Mouse (Mus musculus) layer of hippocampus, adult 11-12 months (tissue): Measurements from ENCODE around the gene Cbr3.
"Not testable (repeated sequence)": the region's sequence is repeated elsewhere in the genome, so short reads cannot be mapped to it uniquely, and the experiment has no call there.

ENCODE experiments used
- DNase-seq: peaks from one replicate; pipeline ENCODE4 v3.0.0; 2022; ENCODE audit warnings: low spot score

The Cbr3 gene

GRCm38 (mm10) chr16:93682689-93683507 is at the start of gene Cbr3:
Gene Cbr3 (plus strand): TSS chr16:93683215.
- peak; percentile 75 for DNase-seq

DNA sequence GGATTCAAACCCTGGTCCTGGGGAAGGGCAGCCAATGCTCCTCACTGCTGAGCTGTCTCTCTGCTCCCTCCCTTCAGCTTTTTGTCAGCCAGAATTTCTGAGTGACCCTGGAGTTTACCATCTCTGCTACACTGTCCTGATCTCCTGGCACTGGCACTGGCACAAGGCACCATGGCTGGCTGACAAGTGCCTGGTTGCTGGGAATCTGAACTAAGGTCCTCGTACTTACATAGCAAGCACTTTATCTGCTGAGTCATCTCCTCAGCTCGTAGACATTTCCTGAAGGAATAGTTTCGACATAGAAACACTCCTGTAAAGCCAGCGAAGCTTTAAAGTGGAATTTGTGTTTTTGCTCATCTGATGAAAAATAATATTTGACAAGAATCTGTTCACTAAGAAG is 39.0 kb upstream of the Cbr3 start:
- no peak for DNase-seq

GRCm38 (mm10) chr16:93648441-93649183 is 34.4 kb upstream of the Cbr3 start:
- no peak for DNase-seq

DNA sequence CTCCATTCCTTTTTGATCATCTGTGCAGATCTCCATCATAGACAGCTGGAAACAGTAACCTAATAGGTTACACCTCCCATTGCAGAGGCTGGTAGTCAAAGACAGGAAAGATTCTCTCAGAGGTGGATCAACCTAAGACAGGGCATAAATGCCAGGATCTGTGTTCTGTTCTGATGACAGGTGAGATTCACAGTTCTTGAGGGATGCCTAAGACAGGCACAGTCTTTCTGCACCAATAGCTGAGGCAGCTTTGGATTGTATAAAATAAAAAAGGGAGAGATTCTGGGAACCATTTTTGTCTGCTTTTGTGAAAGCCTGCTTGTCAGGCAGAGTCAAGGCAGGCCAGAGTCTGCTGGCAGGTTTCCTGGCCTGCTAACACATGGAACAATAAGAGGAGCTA is 15.0 kb upstream of the Cbr3 start:
- DNase-seq: no peak

- no peak for DNase-seq
Measured at GRCm38 (mm10) chr16:93669521-93669920, 13.5 kb upstream of the Cbr3 start.

DNA sequence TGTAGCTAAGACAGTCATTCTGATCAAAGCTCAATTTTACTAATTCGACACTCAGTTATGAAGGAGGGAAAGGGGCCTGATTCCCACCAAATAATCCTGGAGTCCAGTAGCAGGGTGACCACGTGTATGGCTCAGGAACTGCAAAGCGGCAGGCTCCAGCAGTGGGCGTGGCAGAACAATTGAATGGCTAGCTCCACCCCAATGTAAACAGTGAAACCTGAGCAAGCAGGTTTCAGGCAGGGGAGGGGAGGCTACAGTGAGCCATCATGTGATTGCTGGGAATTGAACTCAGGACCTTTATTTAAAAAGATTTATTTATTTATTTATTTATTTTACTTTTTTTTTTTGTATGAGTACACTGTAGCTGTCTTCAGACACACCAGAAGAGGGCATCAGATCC is 12.5 kb upstream of the Cbr3 start:
- DNase-seq: not testable (repeated sequence)

DNA sequence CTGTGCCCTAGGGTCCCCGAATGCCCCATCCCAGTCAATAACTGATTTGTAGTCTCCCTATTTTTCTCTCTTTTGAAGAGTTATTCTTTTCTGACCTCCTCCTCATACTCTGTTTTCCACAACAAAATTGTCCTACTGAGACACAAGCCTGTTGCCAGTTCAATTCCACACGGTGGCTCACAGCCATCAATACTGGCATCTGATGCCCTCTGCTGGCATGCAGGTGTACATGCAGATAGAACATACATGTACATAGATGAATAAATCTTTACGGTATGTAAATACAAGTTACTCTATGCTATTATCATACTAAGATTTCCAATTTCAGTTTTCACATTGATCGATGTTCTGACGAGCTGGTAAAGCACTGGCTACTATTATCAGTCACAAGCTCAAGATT is 12.0 kb upstream of the Cbr3 start:
- DNase-seq: no peak

GRCm38 (mm10) chr16:93676376-93676775 is 6.6 kb upstream of the Cbr3 start:
- no peak for DNase-seq

- no peak for DNase-seq
Measured at GRCm38 (mm10) chr16:93678206-93678605, 4.8 kb upstream of the Cbr3 start.

GRCm38 (mm10) chr16:93679165-93679564 is 3.9 kb upstream of the Cbr3 start:
- DNase-seq: no peak

DNA sequence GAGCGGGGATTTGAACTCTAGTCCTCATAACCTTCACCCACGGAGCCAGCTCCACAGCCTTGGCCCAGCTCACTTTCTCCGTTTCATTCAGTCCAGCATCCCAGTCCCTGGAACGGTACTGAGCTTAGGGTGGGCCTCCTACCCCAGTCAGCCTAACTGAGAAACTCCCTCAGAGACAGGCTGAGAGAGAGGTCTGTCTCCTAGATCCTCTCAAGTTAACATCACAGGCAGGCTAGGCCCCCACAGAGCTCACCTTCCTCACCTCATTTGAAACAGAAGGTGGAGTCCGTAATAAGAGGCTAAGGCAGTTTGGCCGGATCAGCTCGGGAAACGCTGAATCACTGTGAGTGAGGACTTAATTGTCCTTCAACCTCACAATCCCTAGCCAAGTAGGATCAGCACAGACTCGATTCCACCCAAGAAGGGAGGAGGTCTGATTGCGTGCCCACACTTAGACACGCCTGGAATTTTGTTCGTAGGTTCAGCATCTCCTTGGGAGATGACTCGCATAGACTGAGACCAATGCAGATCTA is 793 bp upstream of the Cbr3 start:
- DNase-seq: no peak

GRCm38 (mm10) chr16:93683508-93684236 is 657 bp downstream of the Cbr3 start:
- no peak for DNase-seq

GRCm38 (mm10) chr16:93684441-93684840 is 1.4 kb downstream of the Cbr3 start:
- no peak for DNase-seq

GRCm38 (mm10) chr16:93685783-93686182 is 2.8 kb downstream of the Cbr3 start:
- DNase-seq: not testable (repeated sequence)

- no peak for DNase-seq
Measured at GRCm38 (mm10) chr16:93686421-93686820, 3.4 kb downstream of the Cbr3 start.

- DNase-seq: no peak
Measured at GRCm38 (mm10) chr16:93686945-93687344, 3.9 kb downstream of the Cbr3 start.

GRCm38 (mm10) chr16:93691206-93691841 is 8.3 kb downstream of the Cbr3 start:
- no peak for DNase-seq

DNA sequence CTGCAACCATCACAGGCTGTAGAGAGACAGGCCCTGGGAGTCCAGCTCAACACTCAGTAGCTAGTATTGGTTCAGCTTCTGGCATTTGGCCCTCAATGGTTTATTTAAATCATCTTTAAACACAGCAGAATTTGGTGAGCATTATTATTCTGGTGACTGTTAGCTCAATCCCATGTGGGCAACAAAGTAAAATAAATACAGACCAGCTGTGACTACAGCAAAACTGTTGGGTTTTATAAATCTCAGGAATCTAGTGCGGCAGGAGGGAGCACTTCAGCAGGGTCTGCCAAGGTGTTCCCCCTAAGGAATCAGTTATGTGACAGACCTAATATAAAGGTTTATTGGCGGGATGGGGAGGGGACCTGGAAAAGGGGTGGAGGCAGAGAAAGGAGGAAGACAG is 9.7 kb downstream of the Cbr3 start:
- no peak for DNase-seq

- no peak for DNase-seq
Measured at GRCm38 (mm10) chr16:93707116-93707515, 24.1 kb downstream of the Cbr3 start.

- DNase-seq: no peak
Measured at GRCm38 (mm10) chr16:93709217-93709616, 26.2 kb downstream of the Cbr3 start.

- peak; percentile 86 for DNase-seq
Measured at GRCm38 (mm10) chr16:93710924-93711323, 27.9 kb downstream of the Cbr3 start.
